Mouse (Mus musculus) megakaryocyte, embryonic 14.5 days (primary cell): ENCODE data around the gene Fcrlb.

ENCODE experiments used
- FLI1 ChIP-seq: IDR thresholded peaks from 2 replicates; pipeline ENCODE4 v1.6.1; 2012; ENCODE audit warnings: low read length, inconsistent platforms, mixed read lengths
- GATA1 ChIP-seq: IDR thresholded peaks from 3 replicates; pipeline ENCODE4 v1.6.1; 2012; ENCODE audit warnings: mixed read lengths, low read length, inconsistent platforms, borderline replicate concordance

DNA sequence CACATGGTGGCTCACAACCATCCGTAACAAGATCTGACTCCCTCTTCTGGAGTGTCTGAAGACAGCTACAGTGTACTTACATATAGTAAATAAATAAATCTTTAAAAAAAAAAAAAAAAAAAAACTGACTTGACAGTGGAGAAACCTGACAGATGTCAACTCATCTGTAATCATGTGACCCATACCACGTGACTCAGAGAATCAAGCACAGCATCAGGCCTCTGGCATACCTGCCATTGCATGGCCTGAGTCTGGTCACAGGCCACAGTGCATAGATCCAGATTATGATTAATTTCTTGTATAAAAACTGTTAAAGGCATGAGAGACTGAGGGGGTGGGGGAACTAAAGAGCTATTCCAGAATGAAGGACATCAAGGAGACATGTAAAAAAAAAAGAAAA lies 53.9 kb downstream of the Fcrlb start:
- no peak for TF ChIP-seq GATA1
- no peak for TF ChIP-seq FLI1
